Mouse (Mus musculus) forebrain, embryonic 16.5 days (tissue): ENCODE results near the gene Polr2f. TPM values are rescaled to one million over a fixed set of nuclear protein-coding genes. Genes with fewer than 3 reads are reported as not detected.

Source experiments
- ATAC-seq: fragments of 200-750 bp; cut with Nextera tagmentation; 2 replicates; pipeline ENCODE4 v1.8.0; 2017; ENCODE audit warnings: mild to moderate bottlenecking, moderate library complexity
- H3K27ac ChIP-seq: fragments of 300-500 bp; sonication (generic); 2 replicates; pipeline ENCODE4 v1.5.1; 2014; ENCODE audit warnings: low read length, control low read depth
- H3K27me3 ChIP-seq: fragments of 300-500 bp; sonication (generic); replicated peaks from 2 replicates; pipeline ENCODE4 v1.6.1; 2014; ENCODE audit warnings: low read length; ENCODE audit not compliant: control insufficient read depth, insufficient read depth
- H3K36me3 ChIP-seq: fragments of 300-500 bp; sonication (generic); 2 replicates; pipeline ENCODE4 v1.6.1; 2014; ENCODE audit not compliant: control insufficient read depth, insufficient read depth
- H3K4me1 ChIP-seq: fragments of 300-500 bp; sonication (generic); replicated peaks from 2 replicates; pipeline ENCODE4 v1.6.1; 2014; ENCODE audit warnings: low read length; ENCODE audit not compliant: control insufficient read depth, insufficient read depth
- H3K4me2 ChIP-seq: fragments of 300-500 bp; sonication (generic); 2 replicates; pipeline ENCODE4 v1.6.1; 2014; ENCODE audit warnings: mild to moderate bottlenecking, low read length, control low read depth
- H3K4me3 ChIP-seq: fragments of 300-500 bp; sonication (generic); replicated peaks from 2 replicates; pipeline ENCODE4 v1.5.1; 2014; ENCODE audit warnings: mild to moderate bottlenecking, low read length, control low read depth
- H3K9ac ChIP-seq: fragments of 300-500 bp; sonication (generic); replicated peaks from 2 replicates; pipeline ENCODE4 v1.6.1; 2014; ENCODE audit warnings: low read depth, low read length, control low read depth
- H3K9me3 ChIP-seq: fragments of 300-500 bp; sonication (generic); 2 replicates; pipeline ENCODE4 v1.6.1; 2016; ENCODE audit warnings: low read length; ENCODE audit not compliant: control insufficient read depth
- WGBS: fragments of 180-500 bp; shearing (Covaris S2); extraction: QIAGEN DNeasy Blood & Tissue Kit; methylation state at CpG from one replicate; pipeline ENCODE4 v1.1.7; 2014; 5-methylcytosine and 5-hydroxymethylcytosine counted together
- polyA plus RNA-seq: library from polyadenylated mRNA; unstranded; fragments of >200 nt; fragmentation: Nextera tagmentation; extraction: Ambion mirVana; gene quantifications from 2 replicates; pipeline ENCODE4 v1.2.1, GENCODE M21; 2015

The Polr2f gene
- polyA plus RNA-seq, 1 experiment from 2014 or later: 256 TPM

- peak overlapping the region; percentile 82 for H3K27ac ChIP-seq
- H3K27me3 ChIP-seq: no peaks in the 10 kb centered on the region
- peak overlapping the region; percentile 59 for H3K9ac ChIP-seq
- H3K36me3 ChIP-seq: no peaks in the 10 kb centered on the region
- 0 out of 2 replicates have a peak overlapping the region, but pooled peaks have one; percentile 11 for H3K4me3 ChIP-seq
- H3K4me2 ChIP-seq: peak overlapping the region; percentile 40
- peaks cover 22% of the 10 kb centered on the region for H3K4me1 ChIP-seq
- 6% methylated on average over 27 of the region's 27 CpGs for WGBS
- H3K9me3 ChIP-seq: no peaks in the 10 kb centered on the region
- peak; percentile 86 for ATAC-seq
Measured at GRCm38 (mm10) chr15:79192885-79193845, 52.4 kb downstream of the Polr2f start.

- Histone ChIP-seq H3K27ac (peak overlapping the region; percentile 82), H3K9ac (peak overlapping the region; percentile 59; the same call in 1 of the 2 replicates), H3K4me2 (no peak overlapping the region), H3K27me3 (no peaks in the 10 kb centered on the region), H3K9me3 (no peaks in the 10 kb centered on the region), H3K4me1 (peaks cover 22% of the 10 kb centered on the region), H3K4me3 (no peak overlapping the region), H3K36me3 (no peaks in the 10 kb centered on the region)
- WGBS: 83% methylated on average over 9 of the region's 9 CpGs
- ATAC-seq: no peak; the same call in 1 of the 2 replicates
Measured at GRCm38 (mm10) chr15:79194048-79194447, 53.2 kb downstream of the Polr2f start.

GRCm38 (mm10) chr15:79194946-79195345 is 54.1 kb downstream of the Polr2f start:
- no peak overlapping the region for H3K9ac ChIP-seq
- H3K4me1 ChIP-seq: peaks cover 22% of the 10 kb centered on the region
- no peak for ATAC-seq
- H3K36me3 ChIP-seq: no peaks in the 10 kb centered on the region
- no peak overlapping the region for H3K4me2 ChIP-seq
- H3K27ac ChIP-seq: no peak overlapping the region
- no peaks in the 10 kb centered on the region for H3K9me3 ChIP-seq
- WGBS: 85% methylated on average over 2 of the region's 2 CpGs
- H3K27me3 ChIP-seq: no peaks in the 10 kb centered on the region
- H3K4me3 ChIP-seq: no peak overlapping the region

DNA sequence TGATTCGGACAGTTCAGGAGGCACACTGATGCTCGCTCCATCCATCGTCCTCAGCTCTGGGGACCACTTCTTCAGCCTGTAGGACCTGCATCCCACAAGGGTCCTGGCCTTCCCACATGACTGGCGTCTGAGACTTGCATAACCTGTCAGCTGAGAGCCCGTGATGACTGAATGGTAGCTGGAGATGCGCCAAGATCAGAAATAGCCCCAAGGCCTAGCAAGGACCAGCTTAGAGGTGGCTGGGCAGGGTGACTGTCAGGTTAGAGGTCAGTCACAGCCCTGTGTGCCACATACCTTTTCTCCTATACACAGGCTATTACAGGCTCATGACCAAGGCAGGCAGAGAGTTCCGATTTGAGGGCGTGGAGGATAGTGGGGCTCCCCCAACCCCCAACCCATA is 54.7 kb downstream of the Polr2f start:
- no peaks in the 10 kb centered on the region for H3K27me3 ChIP-seq
- H3K36me3 ChIP-seq: no peaks in the 10 kb centered on the region
- WGBS: 89% methylated on average over 8 of the region's 8 CpGs
- peaks cover 22% of the 10 kb centered on the region for H3K4me1 ChIP-seq
- no peak overlapping the region for H3K4me2 ChIP-seq
- H3K9ac ChIP-seq: no peak overlapping the region
- H3K9me3 ChIP-seq: no peaks in the 10 kb centered on the region
- ATAC-seq: no peak
- no peak overlapping the region for H3K4me3 ChIP-seq
- H3K27ac ChIP-seq: no peak overlapping the region

DNA sequence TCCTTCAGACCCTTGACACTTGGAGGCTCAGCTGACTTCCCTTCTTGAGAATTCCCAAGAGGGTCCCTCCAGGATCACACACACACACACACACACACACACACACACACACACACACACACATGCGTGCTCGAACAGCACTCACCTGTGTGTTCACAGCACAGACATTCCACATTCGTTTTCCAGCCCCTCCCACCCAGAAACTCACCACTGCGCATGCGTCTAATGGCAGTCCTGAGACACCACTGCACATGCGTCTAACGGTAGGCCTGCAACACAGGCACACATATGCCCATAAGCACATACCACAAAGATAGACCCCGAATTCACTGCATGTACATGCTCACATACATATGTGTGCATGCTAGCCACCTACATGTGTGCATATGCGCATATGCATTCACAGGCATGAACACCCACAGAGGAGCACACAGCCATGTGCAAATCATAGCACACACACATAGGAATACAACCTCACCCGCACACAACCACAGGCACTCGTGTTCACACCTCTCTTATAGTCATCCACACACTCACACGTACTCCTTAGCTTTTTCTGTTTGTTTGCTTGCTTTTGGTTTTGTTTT is 58.7 kb downstream of the Polr2f start:
- Histone ChIP-seq H3K4me2 (no peak overlapping the region), H3K9me3 (no peaks in the 10 kb centered on the region), H3K27me3 (no peaks in the 10 kb centered on the region), H3K36me3 (no peaks in the 10 kb centered on the region), H3K9ac (no peak overlapping the region), H3K4me1 (peaks cover 18% of the 10 kb centered on the region), H3K4me3 (no peak overlapping the region), H3K27ac (no peak overlapping the region)
- 92% methylated on average over 12 of the region's 12 CpGs for WGBS
- ATAC-seq: no peak

Other genes starting within 250 kb of the Polr2f start
- 0.19 and 0.30 TPM in 2 replicates for gene Gm49510, start 241.3 kb upstream of the Polr2f start, polyA plus RNA-seq
- gene Sh3bp1, start 241.2 kb upstream of the Polr2f start, polyA plus RNA-seq: 4.9 and 6.0 TPM in 2 replicates
- 96.4 and 102 TPM in 2 replicates for gene Pdxp, start 227.1 kb upstream of the Polr2f start, polyA plus RNA-seq
- gene Lgals1, start 214.3 kb upstream of the Polr2f start, polyA plus RNA-seq: 51.9 and 95.5 TPM in 2 replicates
- 60.4 and 64.2 TPM in 2 replicates for gene Nol12, start 206.1 kb upstream of the Polr2f start, polyA plus RNA-seq
- gene Triobp, start 193.3 kb upstream of the Polr2f start, polyA plus RNA-seq: 42.7 and 49.7 TPM in 2 replicates
- gene H1f0, start 112.6 kb upstream of the Polr2f start, polyA plus RNA-seq: 403 and 441 TPM in 2 replicates
- not detected in 2 replicates for gene Galr3, start 99.1 kb upstream of the Polr2f start, polyA plus RNA-seq
- gene Ankrd54, start 78.1 kb upstream of the Polr2f start, polyA plus RNA-seq: 54.9 and 58.1 TPM in 2 replicates
- 188 and 205 TPM in 2 replicates for gene Eif3l, start 65.8 kb upstream of the Polr2f start, polyA plus RNA-seq
- gene Micall1, start 32.1 kb upstream of the Polr2f start, polyA plus RNA-seq: 8.2 and 10.0 TPM in 2 replicates
- gene 1700088E04Rik, start 244 bp downstream of the Polr2f start, polyA plus RNA-seq: 11.7 and 13.1 TPM in 2 replicates
- 2.0 and 2.2 TPM in 2 replicates for gene Sox10, start 24.2 kb downstream of the Polr2f start, polyA plus RNA-seq
- 76.3 and 102 TPM in 2 replicates for gene Pick1, start 88.2 kb downstream of the Polr2f start, polyA plus RNA-seq
- 0.82 and 0.94 TPM in 2 replicates for gene Gm49486, start 88.4 kb downstream of the Polr2f start, polyA plus RNA-seq
- gene Slc16a8, start 113.8 kb downstream of the Polr2f start, polyA plus RNA-seq: 0.41 and 0.62 TPM in 2 replicates
- 2.0 and 3.0 TPM in 2 replicates for gene Baiap2l2, start 144.5 kb downstream of the Polr2f start, polyA plus RNA-seq
- gene Pla2g6, start 187.4 kb downstream of the Polr2f start, polyA plus RNA-seq: 26.4 and 31.0 TPM in 2 replicates
- 0.97 and 1.1 TPM in 2 replicates for gene Maff, start 205.6 kb downstream of the Polr2f start, polyA plus RNA-seq